Mouse (Mus musculus): ENCODE results near the gene Wnt7b. TPM values are rescaled to one million over a fixed set of nuclear protein-coding genes. Genes with fewer than 3 reads are reported as not detected.

Gene Wnt7b
- polyA plus RNA-seq, 1 experiment: 3.4 TPM

- no peak overlapping the region for H3K27ac ChIP-seq (ENCODE audit: control insufficient read depth, insufficient read depth, low read length)
- 6% methylated on average over 66 of the region's 66 CpGs for whole genome bisulfite sequencing
- no peak for DNase-seq
- H3K4me3 ChIP-seq (ENCODE audit: control insufficient read depth, insufficient read depth, low read length): no peak overlapping the region
- H3K4me1 ChIP-seq (replicated peaks; ENCODE audit: control insufficient read depth, insufficient read depth, low read length): no peaks in the 10 kb centered on the region
- TF ChIP-seq POLR2A (IDR thresholded peaks at IDR 0.05; ENCODE audit: control insufficient read depth, extremely low read depth, insufficient read depth, low read length, poor library complexity) (no peak), CTCF (IDR thresholded peaks at IDR 0.05; ENCODE audit: borderline replicate concordance, control insufficient read depth, extremely low read depth, insufficient read depth, low read length, poor library complexity) (no peak)
- no peaks in the 10 kb centered on the region for H3K36me3 ChIP-seq (ENCODE audit: control insufficient read depth, insufficient read depth, low read length)
- H3K27me3 ChIP-seq (ENCODE audit: control insufficient read depth, insufficient read depth, low read length): peaks cover 15% of the 10 kb centered on the region
Observed at GRCm38 (mm10) chr15:85580934-85581562, 1.2 kb downstream of the Wnt7b start.

GRCm38 (mm10) chr15:85580483-85580882 lies 1.8 kb downstream of the Wnt7b start:
- Histone ChIP-seq H3K27me3 (ENCODE audit: control insufficient read depth, insufficient read depth, low read length) (peaks cover 15% of the 10 kb centered on the region), H3K27ac (ENCODE audit: control insufficient read depth, insufficient read depth, low read length) (no peak overlapping the region), H3K4me1 (replicated peaks; ENCODE audit: control insufficient read depth, insufficient read depth, low read length) (no peaks in the 10 kb centered on the region), H3K4me3 (ENCODE audit: control insufficient read depth, insufficient read depth, low read length) (no peak overlapping the region), H3K36me3 (ENCODE audit: control insufficient read depth, insufficient read depth, low read length) (no peaks in the 10 kb centered on the region)
- TF ChIP-seq CTCF (IDR thresholded peaks at IDR 0.05; ENCODE audit: borderline replicate concordance, control insufficient read depth, extremely low read depth, insufficient read depth, low read length, poor library complexity) (no peak), POLR2A (IDR thresholded peaks at IDR 0.05; ENCODE audit: control insufficient read depth, extremely low read depth, insufficient read depth, low read length, poor library complexity) (no peak)
- DNase-seq: no peak
- WGBS: 1% methylated on average over 45 of the region's 47 CpGs

- DNase-seq: no peak
- no peak overlapping the region for H3K27ac ChIP-seq (ENCODE audit: control insufficient read depth, insufficient read depth, low read length)
- no peaks in the 10 kb centered on the region for H3K4me1 ChIP-seq (replicated peaks; ENCODE audit: control insufficient read depth, insufficient read depth, low read length)
- H3K27me3 ChIP-seq (ENCODE audit: control insufficient read depth, insufficient read depth, low read length): peaks cover 18% of the 10 kb centered on the region
- H3K36me3 ChIP-seq (ENCODE audit: control insufficient read depth, insufficient read depth, low read length): no peaks in the 10 kb centered on the region
- TF ChIP-seq POLR2A (IDR thresholded peaks at IDR 0.05; ENCODE audit: control insufficient read depth, extremely low read depth, insufficient read depth, low read length, poor library complexity) (no peak), CTCF (IDR thresholded peaks at IDR 0.05; ENCODE audit: borderline replicate concordance, control insufficient read depth, extremely low read depth, insufficient read depth, low read length, poor library complexity) (no peak)
- 8% methylated on average over 54 of the region's 54 CpGs for WGBS
- no peak overlapping the region for H3K4me3 ChIP-seq (ENCODE audit: control insufficient read depth, insufficient read depth, low read length)
Observed at GRCm38 (mm10) chr15:85577583-85578460, 4.5 kb downstream of the Wnt7b start.

- no peak for TF ChIP-seq POLR2A (IDR thresholded peaks at IDR 0.05; ENCODE audit: control insufficient read depth, extremely low read depth, insufficient read depth, low read length, poor library complexity)
- TF ChIP-seq CTCF (IDR thresholded peaks at IDR 0.05; ENCODE audit: borderline replicate concordance, control insufficient read depth, extremely low read depth, insufficient read depth, low read length, poor library complexity): no peak
- peaks cover 14% of the 10 kb centered on the region for H3K27me3 ChIP-seq (ENCODE audit: control insufficient read depth, insufficient read depth, low read length)
- no peaks in the 10 kb centered on the region for H3K36me3 ChIP-seq (ENCODE audit: control insufficient read depth, insufficient read depth, low read length)
- 8% methylated on average over 61 of the region's 61 CpGs for WGBS
- no peak overlapping the region for H3K27ac ChIP-seq (ENCODE audit: control insufficient read depth, insufficient read depth, low read length)
- H3K4me3 ChIP-seq (ENCODE audit: control insufficient read depth, insufficient read depth, low read length): no peak overlapping the region
- no peaks in the 10 kb centered on the region for H3K4me1 ChIP-seq (replicated peaks; ENCODE audit: control insufficient read depth, insufficient read depth, low read length)
- DNase-seq: no peak
Observed at GRCm38 (mm10) chr15:85576511-85577440, 5.5 kb downstream of the Wnt7b start.

- 6% methylated on average over 20 of the region's 20 CpGs for WGBS
- peaks cover 14% of the 10 kb centered on the region for H3K27me3 ChIP-seq (ENCODE audit: control insufficient read depth, insufficient read depth, low read length)
Observed at GRCm38 (mm10) chr15:85576110-85576509, 6.2 kb downstream of the Wnt7b start.

GRCm38 (mm10) chr15:85574558-85574957 lies 7.7 kb downstream of the Wnt7b start:
- WGBS: 50% methylated on average over 8 of the region's 8 CpGs

More at GRCm38 (mm10) chr15:85576110-85576509, 6.2 kb downstream of the Wnt7b start:
- Histone ChIP-seq H3K27ac (ENCODE audit: control insufficient read depth, insufficient read depth, low read length) (no peak overlapping the region), H3K4me1 (replicated peaks; ENCODE audit: control insufficient read depth, insufficient read depth, low read length) (no peaks in the 10 kb centered on the region), H3K4me3 (ENCODE audit: control insufficient read depth, insufficient read depth, low read length) (no peak overlapping the region), H3K36me3 (ENCODE audit: control insufficient read depth, insufficient read depth, low read length) (no peaks in the 10 kb centered on the region)
- no peak for DNase-seq
- TF ChIP-seq CTCF (IDR thresholded peaks at IDR 0.05; ENCODE audit: borderline replicate concordance, control insufficient read depth, extremely low read depth, insufficient read depth, low read length, poor library complexity) (no peak), POLR2A (IDR thresholded peaks at IDR 0.05; ENCODE audit: control insufficient read depth, extremely low read depth, insufficient read depth, low read length, poor library complexity) (no peak)

More at GRCm38 (mm10) chr15:85574558-85574957, 7.7 kb downstream of the Wnt7b start:
- H3K4me1 ChIP-seq (replicated peaks; ENCODE audit: control insufficient read depth, insufficient read depth, low read length): no peaks in the 10 kb centered on the region
- no peak for DNase-seq
- no peak overlapping the region for H3K27ac ChIP-seq (ENCODE audit: control insufficient read depth, insufficient read depth, low read length)
- H3K36me3 ChIP-seq (ENCODE audit: control insufficient read depth, insufficient read depth, low read length): no peaks in the 10 kb centered on the region
- H3K27me3 ChIP-seq (ENCODE audit: control insufficient read depth, insufficient read depth, low read length): peaks cover 7% of the 10 kb centered on the region; the same call in 1 of the 2 replicates
- no peak overlapping the region for H3K4me3 ChIP-seq (ENCODE audit: control insufficient read depth, insufficient read depth, low read length)
- no peak for TF ChIP-seq CTCF (IDR thresholded peaks at IDR 0.05; ENCODE audit: borderline replicate concordance, control insufficient read depth, extremely low read depth, insufficient read depth, low read length, poor library complexity)
- no peak for TF ChIP-seq POLR2A (IDR thresholded peaks at IDR 0.05; ENCODE audit: control insufficient read depth, extremely low read depth, insufficient read depth, low read length, poor library complexity)

Data from thymus, adult 2 months (tissue).